Mouse (Mus musculus) c-Kit-positive CD71-positive TER-119-negative erythroid progenitor cells, embryonic 14.5 days (primary cell): Measurements from ENCODE around the gene Icmt.

Experiments used
- DNase-seq: peaks from one replicate; pipeline ENCODE4 v3.0.0-alpha.2; 2013; ENCODE audit warnings: low read depth

Gene Icmt

GRCm38 (mm10) chr4:152339293-152339790 lies 42.3 kb downstream of the Icmt start:
- no peak for DNase-seq

GRCm38 (mm10) chr4:152340584-152341284 lies 43.7 kb downstream of the Icmt start:
- DNase-seq: no peak

GRCm38 (mm10) chr4:152343296-152343695 lies 46.3 kb downstream of the Icmt start:
- DNase-seq: no peak

GRCm38 (mm10) chr4:152344651-152345050 lies 47.6 kb downstream of the Icmt start:
- DNase-seq: no peak

- DNase-seq: no peak
These were observed 48.3 kb downstream of the Icmt start for GRCm38 (mm10) chr4:152345120-152345889.

GRCm38 (mm10) chr4:152349837-152350381 lies 52.9 kb downstream of the Icmt start:
- no peak for DNase-seq

- DNase-seq: no peak
These were observed 53.8 kb downstream of the Icmt start for GRCm38 (mm10) chr4:152350722-152351421.

GRCm38 (mm10) chr4:152351422-152352305 lies 54.6 kb downstream of the Icmt start:
- no peak for DNase-seq

GRCm38 (mm10) chr4:152353886-152354637 lies 57.0 kb downstream of the Icmt start:
- no peak for DNase-seq

- DNase-seq: no peak
These were observed 58.6 kb downstream of the Icmt start for GRCm38 (mm10) chr4:152355672-152356071.
